Mouse (Mus musculus): Measurements from ENCODE around the gene Ntng2. TPM values are rescaled to one million over a fixed set of nuclear protein-coding genes. Genes with fewer than 3 reads are reported as not detected.

Gene Ntng2
- 2.5 and 5.4 TPM in 2 replicates for total RNA-seq (2015; ENCODE audit: low replicate concordance)
- 5.6 TPM in 1 of 2 replicates, not detected in the other for total RNA-seq (2017; ENCODE audit: low replicate concordance)

DNA sequence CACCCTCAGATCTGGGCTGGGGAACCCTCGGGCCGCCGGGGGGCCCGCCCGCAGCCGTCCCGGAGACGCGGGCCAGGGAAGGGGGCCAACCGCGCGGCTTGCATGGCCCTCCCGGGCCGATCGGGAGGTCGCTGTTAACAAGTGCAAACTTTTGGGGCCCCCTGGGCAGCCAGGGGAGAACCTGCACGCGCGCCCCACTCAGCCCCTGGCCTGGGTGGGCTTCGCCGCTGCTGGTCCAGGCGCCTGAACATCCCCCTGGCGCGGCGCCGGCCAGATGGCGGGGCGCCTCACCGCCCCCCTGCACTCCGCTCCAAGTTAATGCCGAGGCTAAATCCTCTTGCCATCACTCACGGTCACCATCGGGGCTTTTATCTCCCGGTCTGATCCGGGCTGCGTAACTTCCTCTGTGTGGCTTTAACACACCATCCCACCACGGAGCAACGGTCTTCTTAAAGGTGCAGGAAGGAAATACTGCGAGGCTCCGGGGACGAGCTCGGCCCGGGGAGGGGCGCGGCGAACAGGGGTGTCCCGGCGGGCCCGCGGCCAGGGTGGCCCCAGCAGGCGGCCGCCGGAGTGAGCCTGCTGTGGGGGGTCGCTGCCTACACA is at the start of gene Ntng2:
Ntng2 (minus strand) TSS at position 407 of the 606 bp plus-strand sequence.
- no peak for ATAC-seq (replicated peaks; ENCODE audit: low FRiP score, poor library complexity, severe bottlenecking)

DNA sequence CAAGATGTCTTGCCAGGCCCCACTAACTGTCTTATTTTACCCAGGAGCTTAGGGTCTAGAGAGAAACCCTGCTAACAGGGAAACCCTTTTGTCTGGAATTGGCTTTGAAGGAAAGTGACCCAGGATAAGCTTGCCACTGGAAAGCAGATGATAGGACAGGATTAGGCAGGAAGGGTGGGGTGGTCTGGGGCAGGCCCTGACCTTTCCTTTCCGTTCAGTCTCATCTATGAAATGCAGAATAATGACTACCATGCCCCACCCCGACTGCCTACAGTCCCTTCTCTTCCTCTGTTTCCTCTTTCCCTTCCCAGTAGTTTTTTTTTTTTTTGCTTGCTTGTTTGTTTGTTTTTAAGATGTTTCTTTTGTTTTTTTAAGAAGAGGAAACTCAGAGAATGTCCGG is 42.8 kb upstream of the Ntng2 start:
- no peak for ATAC-seq (replicated peaks; ENCODE audit: low FRiP score, poor library complexity, severe bottlenecking)

DNA sequence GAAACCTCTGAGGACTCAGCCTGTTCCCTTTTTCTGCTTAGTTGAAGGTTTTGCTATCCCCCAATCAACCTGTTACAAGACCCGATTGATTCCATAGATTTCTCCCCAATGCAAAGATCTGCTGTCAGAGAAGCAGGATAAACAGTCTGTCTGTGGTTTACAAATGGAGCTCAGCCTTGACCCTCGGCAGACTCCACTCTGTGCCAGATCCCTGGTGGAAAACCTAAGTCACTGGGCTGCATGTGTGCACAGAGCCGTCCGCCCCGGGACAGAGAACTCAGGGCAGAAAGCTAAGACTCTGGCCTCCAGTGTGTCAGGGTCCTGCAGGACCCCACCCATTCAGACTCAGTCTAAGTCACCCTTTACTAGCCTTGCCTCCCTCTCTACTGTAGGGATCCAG is 34.8 kb upstream of the Ntng2 start:
- ATAC-seq (replicated peaks; ENCODE audit: low FRiP score, poor library complexity, severe bottlenecking): no peak

DNA sequence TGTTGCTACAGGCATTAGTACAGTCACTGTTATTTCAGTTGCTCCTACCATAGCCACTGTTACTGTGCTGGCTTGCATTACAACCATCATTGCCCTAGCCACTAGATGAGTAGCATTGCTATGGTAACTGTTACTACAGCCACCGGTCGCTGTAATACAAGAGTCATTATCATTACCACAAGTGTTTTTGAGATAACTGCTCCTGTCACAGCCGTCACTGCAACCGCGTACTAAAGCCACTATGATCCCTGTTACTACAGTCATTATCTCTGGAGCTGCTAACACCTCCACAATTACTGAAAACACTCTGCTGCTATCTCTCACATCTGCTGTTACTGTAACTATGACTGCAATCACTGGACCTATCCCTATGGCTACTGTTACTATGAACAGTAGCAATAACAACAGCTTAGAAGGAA is 24.9 kb upstream of the Ntng2 start:
- ATAC-seq (replicated peaks; ENCODE audit: low FRiP score, poor library complexity, severe bottlenecking): no peak

DNA sequence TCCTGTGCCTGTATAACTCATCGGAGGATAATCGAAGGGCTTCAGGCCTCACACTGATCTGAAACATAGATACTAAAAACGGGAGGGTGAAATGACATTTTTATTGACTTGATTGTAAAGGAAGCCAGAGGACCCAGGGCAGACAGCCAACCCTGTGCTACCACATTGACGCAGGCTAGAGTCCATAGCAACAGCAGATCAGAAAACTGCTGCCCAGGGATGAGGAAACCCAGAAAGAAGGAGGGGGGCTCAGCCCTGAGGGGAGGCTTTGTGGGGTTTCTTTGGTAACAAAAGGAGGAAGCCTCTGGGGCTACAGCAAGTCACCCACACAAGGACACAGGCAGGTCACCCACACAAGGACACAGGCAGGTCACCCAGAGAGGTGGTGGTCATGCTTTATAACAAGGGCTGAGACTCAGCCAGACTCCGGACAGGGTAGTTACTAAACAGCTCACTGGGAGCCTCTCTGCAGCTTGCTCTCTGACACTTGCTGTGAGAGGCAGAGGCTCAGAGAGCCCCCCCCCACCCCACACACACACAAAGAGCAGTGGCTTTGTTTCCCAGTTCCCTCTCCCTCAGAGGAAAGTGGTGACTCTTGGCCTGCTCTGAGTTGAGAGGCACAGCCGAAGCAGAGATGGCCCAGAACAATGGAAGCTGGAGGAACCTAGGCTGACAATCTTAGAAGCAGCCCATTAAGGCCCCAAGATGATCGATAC is 19.2 kb upstream of the Ntng2 start:
- ATAC-seq (replicated peaks; ENCODE audit: low FRiP score, poor library complexity, severe bottlenecking): no peak

DNA sequence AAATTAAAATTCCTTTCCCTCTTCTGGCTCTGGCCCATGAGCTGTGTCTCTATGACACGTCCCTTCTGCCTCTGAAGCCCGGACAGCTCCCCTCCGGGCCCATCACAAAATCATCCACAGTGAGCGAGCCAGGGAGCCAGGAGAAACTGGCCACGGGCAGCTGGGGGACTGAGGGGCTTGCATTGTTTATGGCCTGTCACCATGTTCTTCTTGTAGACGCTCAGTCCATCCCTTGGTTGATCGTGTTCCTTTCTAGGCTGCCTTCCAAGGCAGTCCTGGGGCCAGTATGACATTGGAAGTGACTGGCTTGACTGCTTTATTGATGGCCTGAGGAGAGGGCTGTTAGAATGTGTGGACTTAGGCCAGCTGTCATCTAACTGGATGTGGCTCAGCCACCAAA is 18.3 kb upstream of the Ntng2 start:
- ATAC-seq (replicated peaks; ENCODE audit: low FRiP score, poor library complexity, severe bottlenecking): no peak

DNA sequence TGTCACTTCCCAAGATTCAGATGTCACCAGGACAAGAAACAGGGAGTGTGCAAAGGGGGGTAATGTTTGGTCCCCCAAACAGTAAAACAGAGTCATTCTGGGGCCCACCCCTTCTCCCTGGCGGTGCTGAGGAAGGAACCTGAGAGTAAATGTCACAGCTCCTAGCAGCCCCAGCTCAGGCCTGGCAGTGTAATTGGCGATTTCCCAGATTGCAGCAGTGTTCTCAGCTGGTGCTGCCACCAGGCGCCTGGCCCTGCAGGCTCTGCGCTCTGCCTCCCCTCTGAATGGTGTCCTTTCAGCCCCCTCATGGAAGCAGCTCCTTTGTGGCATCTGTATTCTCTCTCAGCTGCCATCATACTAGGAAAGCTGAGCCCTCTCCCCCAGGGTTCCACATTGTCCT is 14.0 kb upstream of the Ntng2 start:
- no peak for ATAC-seq (replicated peaks; ENCODE audit: low FRiP score, poor library complexity, severe bottlenecking)

DNA sequence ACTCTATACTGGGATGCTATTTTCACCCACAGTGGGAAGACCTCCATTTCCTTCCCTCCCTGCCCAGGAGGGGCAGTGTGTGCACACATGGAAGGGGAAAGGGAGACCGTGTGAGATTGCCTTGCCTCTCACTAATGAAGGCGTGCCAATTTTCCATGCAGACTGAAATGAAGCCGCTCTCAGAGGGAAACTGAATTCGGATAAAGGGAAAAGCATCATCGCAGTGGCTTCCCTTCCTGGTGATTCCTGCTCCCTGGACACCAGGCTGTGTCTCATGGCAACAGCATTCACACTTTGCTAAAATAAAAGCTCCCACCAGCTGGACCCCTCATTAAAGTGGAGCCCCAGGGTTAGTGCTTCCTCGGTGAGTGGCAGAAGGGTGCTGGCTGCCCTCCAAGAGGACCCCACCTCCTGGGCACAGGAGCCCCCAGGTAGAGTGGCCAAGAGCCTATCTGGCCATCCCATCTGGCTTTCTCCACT is 9.7 kb upstream of the Ntng2 start:
- ATAC-seq (replicated peaks; ENCODE audit: low FRiP score, poor library complexity, severe bottlenecking): no peak

DNA sequence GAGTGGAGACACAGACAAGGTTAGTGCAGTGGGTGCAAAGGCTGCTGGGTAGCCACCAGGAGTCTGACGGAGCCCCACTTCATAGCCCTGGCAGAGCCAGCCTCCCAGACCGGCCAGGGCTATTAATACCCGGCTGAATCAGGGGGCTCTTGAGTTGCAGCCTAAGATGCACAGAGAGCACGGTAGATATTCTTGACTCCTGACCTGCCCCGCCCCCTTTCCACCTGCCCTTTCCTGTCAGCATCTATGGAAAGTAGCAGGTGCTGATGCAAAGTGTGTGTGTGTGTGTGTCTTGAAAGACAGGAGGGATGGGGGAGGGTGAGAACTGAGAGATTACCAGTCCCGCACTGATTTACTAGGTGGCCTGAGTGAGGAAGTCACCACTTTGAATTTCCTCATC is 8.3 kb upstream of the Ntng2 start:
- ATAC-seq (replicated peaks; ENCODE audit: low FRiP score, poor library complexity, severe bottlenecking): no peak

DNA sequence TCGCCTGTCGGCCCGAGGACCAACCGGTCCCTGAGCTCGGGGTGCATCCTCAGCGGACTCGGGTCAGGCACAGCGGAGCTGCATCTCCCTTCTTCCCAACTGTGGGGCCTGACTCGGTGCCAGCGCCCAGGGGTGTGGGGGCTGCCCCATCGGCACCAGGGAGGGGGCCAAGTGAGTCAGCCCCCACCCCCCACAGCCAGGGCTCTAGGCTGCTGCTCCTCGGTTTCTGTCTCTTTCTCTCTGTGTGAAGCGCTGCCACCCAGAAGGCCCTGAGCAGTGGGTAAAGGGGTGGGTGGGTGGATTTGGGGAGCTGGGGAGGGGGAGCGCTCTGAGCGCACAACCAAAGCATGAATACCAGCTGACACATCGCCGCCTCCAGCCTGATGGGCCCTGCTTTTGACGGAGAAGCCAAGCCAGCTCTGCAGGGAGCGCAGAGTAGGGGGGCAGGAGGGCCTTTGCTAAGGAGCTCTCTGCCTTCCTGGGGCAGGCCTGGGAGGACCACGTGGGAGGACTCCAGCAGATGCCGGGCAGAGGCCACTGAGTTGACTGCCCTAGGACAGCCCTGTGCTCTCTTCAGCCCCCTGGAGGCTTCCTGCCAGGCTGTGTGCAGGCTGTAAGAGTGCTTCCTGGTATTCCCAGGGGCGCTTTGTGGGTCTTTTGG is 530 bp upstream of the Ntng2 start:
- no peak for ATAC-seq (replicated peaks; ENCODE audit: low FRiP score, poor library complexity, severe bottlenecking)

DNA sequence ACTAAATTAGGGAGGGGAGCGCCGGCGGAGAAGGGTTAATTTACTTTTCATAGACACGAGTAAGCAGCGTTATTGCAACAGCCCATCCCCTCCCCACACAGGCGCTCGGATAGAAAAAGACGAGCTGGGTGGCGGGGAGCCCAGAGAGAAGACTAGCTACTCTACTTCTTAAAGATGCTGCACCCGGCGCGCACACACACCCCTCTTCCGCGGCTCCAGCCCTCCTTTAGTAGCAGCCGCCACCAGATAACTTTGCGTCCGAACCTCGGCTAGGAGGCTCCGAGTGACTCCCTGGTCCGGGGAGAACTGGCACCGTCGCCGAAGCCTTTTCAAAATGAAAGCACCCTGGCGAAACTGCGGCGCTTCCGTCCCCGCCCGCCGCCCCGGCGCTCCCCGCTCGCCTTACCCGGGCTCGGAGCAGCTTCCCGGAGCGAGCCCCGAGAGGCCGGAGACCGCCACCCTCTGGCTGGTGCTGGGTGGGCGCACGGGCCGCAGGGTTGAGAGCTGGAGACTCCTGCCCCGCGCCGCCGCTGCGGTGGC is 676 bp downstream of the Ntng2 start:
- no peak for ATAC-seq (replicated peaks; ENCODE audit: low FRiP score, poor library complexity, severe bottlenecking)

DNA sequence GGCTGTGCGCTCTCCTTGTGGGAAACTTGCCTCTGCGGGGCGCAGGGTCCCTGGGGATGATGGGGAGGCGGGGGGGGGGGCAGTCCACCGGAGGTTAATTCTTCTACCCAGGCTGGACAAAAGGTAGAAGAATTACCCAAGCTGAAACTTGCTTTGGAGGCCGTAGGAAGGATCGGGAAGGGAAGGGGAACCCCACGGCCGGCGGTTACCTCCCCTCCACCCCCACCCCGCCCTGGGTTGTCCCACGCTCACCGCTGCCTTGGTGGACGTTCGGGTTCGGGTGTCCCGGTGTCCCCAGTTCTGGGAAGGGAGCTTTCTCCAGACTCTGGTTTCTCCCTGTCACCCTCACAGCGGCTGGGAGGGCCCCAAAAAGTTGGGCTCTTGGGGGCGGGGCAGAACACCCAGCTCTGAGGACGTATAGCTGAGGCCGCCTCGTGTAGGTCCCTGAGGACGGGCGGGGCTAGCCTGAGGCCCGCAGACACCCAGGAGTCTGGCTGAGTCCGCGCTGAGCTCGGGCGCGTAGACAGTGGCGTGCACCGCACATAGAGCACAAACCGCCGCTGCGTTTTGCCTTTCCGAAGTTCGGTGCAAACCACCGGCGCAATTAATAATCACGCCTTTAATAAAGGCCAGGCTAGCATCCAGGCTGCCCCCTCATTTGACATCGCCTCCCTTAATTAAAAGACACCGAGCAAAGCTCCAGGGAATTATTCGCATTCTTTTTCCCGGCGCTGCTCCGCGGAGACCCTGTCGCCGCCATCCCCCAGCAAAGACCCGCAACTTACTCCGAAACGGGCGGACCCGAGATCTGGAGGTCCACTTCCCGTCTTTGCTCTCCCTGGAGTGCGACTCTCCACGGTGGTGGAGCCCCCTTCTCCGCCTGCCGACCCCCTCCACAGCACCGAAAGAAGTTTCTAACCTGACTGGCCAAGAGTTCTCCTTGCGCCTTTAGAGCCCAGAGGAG is 1.4 kb downstream of the Ntng2 start:
- ATAC-seq (replicated peaks; ENCODE audit: low FRiP score, poor library complexity, severe bottlenecking): no peak

DNA sequence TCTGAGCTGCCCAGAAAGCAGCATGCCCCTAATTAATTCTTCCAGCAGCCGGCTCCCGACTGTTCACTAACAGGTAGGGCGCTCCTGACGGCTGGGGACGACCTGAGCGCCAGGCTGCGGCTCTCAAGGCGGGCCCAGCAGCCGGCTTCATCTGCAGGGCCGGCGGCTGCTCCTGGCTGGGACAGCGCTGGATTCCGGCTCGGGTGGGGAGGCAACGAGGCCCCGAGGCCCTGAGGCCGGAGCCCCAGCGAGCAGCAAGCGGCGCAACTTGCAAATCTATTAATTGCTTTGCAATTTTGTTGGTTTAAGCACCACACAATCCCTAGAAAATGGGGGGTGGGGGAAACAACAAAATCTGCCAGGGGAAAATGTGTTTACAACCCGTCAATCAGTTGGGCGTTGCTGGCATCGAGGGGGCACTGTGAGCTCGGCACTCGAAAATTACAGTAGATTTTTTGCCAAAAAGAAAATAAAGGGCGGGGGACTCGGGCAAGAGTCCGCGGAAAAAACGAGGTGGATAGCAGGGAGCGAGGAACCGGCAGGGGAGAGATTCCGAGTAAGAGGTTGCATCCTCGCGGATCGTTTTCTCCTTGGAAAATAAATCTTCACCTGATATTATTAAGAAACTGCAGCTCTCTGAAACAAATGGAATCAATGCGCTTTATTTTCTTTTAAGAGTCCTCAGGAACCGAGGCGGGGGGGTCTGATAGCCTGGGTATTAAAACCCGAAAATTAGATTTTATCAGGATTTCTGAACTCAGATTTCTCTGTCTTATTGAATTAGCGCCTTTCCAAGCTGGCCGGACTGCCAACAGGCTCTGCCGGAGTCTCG is 2.3 kb downstream of the Ntng2 start:
- no peak for ATAC-seq (replicated peaks; ENCODE audit: low FRiP score, poor library complexity, severe bottlenecking)

DNA sequence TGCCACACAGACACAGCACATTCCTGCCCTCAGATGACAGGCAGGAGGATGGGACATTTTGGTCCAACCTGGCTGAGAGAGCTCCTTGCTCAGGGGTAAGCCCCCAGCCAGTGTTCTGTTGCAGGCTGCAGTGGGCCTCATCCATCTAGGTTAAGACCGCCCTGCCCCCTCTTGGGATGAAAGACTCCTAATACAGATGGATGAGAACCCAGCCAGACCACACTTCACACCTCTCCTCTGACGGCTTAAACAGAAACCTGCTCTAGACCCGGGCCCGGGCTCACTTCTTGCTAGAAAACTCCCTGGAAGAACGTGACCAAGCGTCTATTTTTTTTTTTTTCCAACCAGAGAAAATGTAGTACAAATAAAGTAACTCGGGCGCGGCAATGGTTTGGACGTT is 3.0 kb downstream of the Ntng2 start:
- ATAC-seq (replicated peaks; ENCODE audit: low FRiP score, poor library complexity, severe bottlenecking): no peak

DNA sequence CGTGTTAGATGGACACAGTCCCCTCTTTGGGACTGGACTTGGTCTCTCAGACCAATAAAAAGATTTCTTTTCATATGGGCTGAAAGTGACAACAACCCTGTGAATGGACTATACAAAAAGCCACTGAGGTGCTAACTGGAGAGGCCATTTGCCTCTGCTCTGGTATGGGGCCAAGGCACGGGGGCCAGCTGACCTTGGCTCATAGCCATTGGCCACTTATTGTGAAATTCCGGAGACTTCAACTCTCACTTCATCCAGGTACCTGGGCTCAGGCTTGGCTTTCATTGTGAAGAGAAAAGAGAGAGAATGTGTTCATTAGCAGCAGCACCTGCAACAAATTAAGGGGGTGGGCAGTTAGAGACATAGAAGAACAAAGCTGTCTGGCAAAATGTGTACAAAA is 4.3 kb downstream of the Ntng2 start:
- no peak for ATAC-seq (replicated peaks; ENCODE audit: low FRiP score, poor library complexity, severe bottlenecking)

DNA sequence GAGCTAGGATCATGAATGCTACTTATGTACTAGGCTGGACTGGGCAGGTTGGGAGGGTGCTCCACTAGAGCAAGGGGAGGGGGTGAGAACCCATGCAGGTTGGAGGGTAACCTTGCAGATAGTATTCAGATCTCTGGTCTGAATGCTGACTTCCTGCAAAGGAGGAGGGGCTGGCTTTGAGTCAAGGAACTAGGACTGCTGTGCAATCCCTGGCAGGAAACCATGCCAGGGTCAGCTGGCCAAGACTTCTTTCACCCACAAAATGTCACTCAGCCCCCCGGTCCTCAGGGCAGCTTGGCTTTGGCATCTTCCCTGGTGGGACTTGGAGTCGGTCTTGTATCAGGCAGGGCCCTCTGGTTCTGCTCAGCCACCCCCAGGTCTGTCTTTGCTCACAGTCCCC is 5.4 kb downstream of the Ntng2 start:
- ATAC-seq (replicated peaks; ENCODE audit: low FRiP score, poor library complexity, severe bottlenecking): no peak

DNA sequence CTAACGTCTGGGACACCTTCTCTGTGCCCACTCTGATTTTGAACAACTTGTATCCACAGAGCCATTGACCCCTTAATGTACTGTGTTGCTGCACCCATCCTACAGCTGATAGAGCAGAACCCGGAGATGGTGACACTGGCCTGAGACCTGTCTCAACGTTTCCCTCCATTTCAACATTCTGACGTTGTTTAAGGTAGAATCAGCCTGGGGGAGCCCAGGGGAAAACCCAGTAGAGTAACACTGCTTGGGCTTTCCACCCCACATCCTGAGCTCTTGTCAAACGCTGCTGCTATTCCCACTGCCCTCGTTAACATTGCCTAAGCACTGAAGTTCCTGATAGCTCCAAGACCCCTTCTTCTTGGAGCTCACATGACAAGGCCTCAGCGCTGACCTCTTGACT is 5.9 kb downstream of the Ntng2 start:
- no peak for ATAC-seq (replicated peaks; ENCODE audit: low FRiP score, poor library complexity, severe bottlenecking)

DNA sequence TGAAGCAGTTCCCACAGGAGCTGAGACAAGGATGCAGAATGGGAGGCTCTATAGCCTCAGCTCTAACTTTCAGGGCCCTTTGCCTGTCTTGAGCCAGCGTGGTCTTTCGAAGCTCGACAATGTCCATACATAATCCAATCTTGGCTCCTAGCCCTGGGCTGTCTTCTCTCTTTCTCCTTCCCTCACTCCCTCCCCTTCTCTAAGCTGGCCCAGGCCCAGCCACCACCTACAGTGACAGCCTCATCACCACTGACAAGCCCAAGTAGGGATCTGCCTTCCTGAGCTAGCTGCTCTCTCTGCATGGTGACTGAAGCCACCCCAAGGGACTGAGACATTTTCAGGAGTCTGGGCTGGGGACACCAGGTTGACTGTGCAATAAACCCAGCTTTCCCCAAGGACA is 6.5 kb downstream of the Ntng2 start:
- ATAC-seq (replicated peaks; ENCODE audit: low FRiP score, poor library complexity, severe bottlenecking): no peak

DNA sequence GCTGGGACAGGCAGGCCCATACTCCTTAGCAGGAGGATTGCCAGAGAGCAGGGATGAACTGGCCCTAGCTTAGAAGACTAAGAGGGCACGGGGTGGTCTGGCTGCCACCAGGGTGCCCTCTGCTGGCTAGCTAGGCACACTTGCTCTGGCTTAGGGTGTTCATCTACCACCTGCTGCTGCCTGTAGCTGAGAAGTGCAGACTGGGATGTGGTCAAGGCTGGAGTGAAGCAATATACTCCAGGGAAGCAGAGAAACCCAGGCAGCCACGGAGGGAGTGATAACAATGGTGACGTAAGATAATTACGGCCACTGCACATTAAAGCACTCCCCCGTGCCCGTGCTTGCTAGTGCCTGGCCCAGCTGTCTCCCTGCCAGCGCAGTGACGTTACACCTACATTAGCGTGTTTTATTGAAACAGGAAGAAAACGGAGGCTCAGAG is 7.4 kb downstream of the Ntng2 start:
- ATAC-seq (replicated peaks; ENCODE audit: low FRiP score, poor library complexity, severe bottlenecking): no peak

Data from erythroid progenitor cell, adult 5-6 weeks (primary cell).